Mouse (Mus musculus) limb, embryonic 14.5 days (tissue): ENCODE measurements at regions not wholly inside any gene's neighbourhood (a gene's known extent, or its start where the extent isn't known, plus 50 kb on each side); places are given as distances from the start of the nearest gene placed in this dataset.
A peak's percentile ranks its signal among the peaks of the same experiment; 100 is the strongest.

ENCODE experiments used
- ATAC-seq: fragments of 200-750 bp; cut with Nextera tagmentation; 2 replicates; pipeline ENCODE4 v1.8.0; 2017; ENCODE audit warnings: low read depth, moderate number of reproducible peaks, moderate TSS enrichment; ENCODE audit not compliant: low FRiP score
- DNase-seq: peaks from one replicate; pipeline ENCODE4 v3.0.0-alpha.2; 2015; ENCODE audit warnings: low spot score
- H3K27ac ChIP-seq: fragments of 300-500 bp; sonication (generic); replicated peaks from 2 replicates; pipeline ENCODE4 v1.5.1; 2014; ENCODE audit warnings: low read depth, mild to moderate bottlenecking, low read length, moderate library complexity, mixed read lengths
- H3K27me3 ChIP-seq: fragments of 300-500 bp; sonication (generic); 2 replicates; pipeline ENCODE4 v1.6.1; 2014; ENCODE audit warnings: low read length, mixed read lengths; ENCODE audit not compliant: control insufficient read depth, insufficient read depth
- H3K36me3 ChIP-seq: fragments of 300-500 bp; sonication (generic); 2 replicates; pipeline ENCODE4 v1.6.1; 2014; ENCODE audit warnings: mild to moderate bottlenecking, low read length, moderate library complexity, mixed read lengths; ENCODE audit not compliant: control insufficient read depth, insufficient read depth
- H3K4me1 ChIP-seq: fragments of 300-500 bp; sonication (generic); 2 replicates; pipeline ENCODE4 v1.6.1; 2014; ENCODE audit warnings: antibody characterized with exemption, low read length, mixed read lengths; ENCODE audit not compliant: control insufficient read depth, insufficient read depth
- H3K4me2 ChIP-seq: fragments of 300-500 bp; sonication (generic); replicated peaks from 2 replicates; pipeline ENCODE4 v1.6.1; 2014; ENCODE audit warnings: low read depth, mild to moderate bottlenecking, low read length, moderate library complexity; ENCODE audit not compliant: severe bottlenecking
- H3K4me3 ChIP-seq: fragments of 300-500 bp; sonication (generic); replicated peaks from 2 replicates; pipeline ENCODE4 v1.5.1; 2014; ENCODE audit warnings: low read length
- H3K9ac ChIP-seq: fragments of 300-500 bp; sonication (generic); 2 replicates; pipeline ENCODE4 v1.6.1; 2014; ENCODE audit warnings: mild to moderate bottlenecking, low read depth, low read length, moderate library complexity; ENCODE audit not compliant: severe bottlenecking
- H3K9me3 ChIP-seq: fragments of 300-500 bp; sonication (generic); 2 replicates; pipeline ENCODE4 v1.6.1; 2016; ENCODE audit warnings: low read length; ENCODE audit not compliant: control insufficient read depth
- POLR2A ChIP-seq: fragments of 200-500 bp; IDR thresholded peaks from 2 replicates; pipeline ENCODE4 v1.8.0; 2012; ENCODE audit warnings: inconsistent platforms, mild to moderate bottlenecking, moderate library complexity, borderline replicate concordance; ENCODE audit not compliant: insufficient read depth, insufficient read length; ENCODE audit errors: extremely low read depth
- WGBS: fragments of 180-500 bp; shearing (Covaris S2); extraction: QIAGEN DNeasy Blood & Tissue Kit; methylation state at CpG from one replicate; pipeline ENCODE4 v1.1.7; 2014; 5-methylcytosine and 5-hydroxymethylcytosine counted together

GRCm38 (mm10) chr16:73482176-73482575, 929.4 kb downstream of the Robo2 start:
- H3K4me3 ChIP-seq: no peak overlapping the region
- WGBS: 67% methylated on average over 6 of the region's 6 CpGs

DNA sequence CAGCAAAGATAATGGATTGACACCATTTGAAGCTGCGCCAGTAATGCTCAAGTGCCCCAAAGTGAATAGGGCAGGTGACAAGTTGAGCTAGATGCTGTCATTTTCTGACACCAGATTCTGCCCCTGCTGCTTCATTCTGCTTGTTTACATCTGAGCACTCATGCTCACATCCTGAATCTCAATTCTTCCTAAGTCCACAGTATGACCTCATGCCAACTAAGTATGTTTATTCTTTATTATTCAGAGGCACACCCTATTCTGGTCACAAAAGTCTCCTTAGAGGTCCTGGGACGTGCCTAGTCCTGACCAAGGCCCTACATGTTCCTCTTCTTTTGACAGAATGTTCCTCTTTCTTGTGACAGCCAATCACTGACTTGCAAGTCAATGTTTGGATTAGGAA, 938.1 kb downstream of the Robo2 start:
- 80% methylated on average over 2 of the region's 2 CpGs for WGBS
- no peak for TF ChIP-seq POLR2A
- Histone ChIP-seq H3K36me3 (no peaks in the 10 kb centered on the region), H3K9ac (no peak overlapping the region), H3K4me3 (no peak overlapping the region), H3K4me1 (no peaks in the 10 kb centered on the region), H3K4me2 (no peak overlapping the region), H3K27me3 (no peaks in the 10 kb centered on the region), H3K27ac (no peak overlapping the region), H3K9me3 (no peaks in the 10 kb centered on the region)
- no peak for DNase-seq
- ATAC-seq: no peak

More at GRCm38 (mm10) chr16:73482176-73482575, 929.4 kb downstream of the Robo2 start:
- DNase-seq: no peak
- no peak for TF ChIP-seq POLR2A
- Histone ChIP-seq H3K36me3 (no peaks in the 10 kb centered on the region), H3K4me2 (no peak overlapping the region), H3K9ac (no peak overlapping the region), H3K27me3 (no peaks in the 10 kb centered on the region), H3K9me3 (no peaks in the 10 kb centered on the region), H3K4me1 (no peaks in the 10 kb centered on the region), H3K27ac (no peak overlapping the region)
- ATAC-seq: no peak

GRCm38 (mm10) chr16:73471547-73471946, 940.1 kb downstream of the Robo2 start:
- Histone ChIP-seq H3K4me2 (no peak overlapping the region), H3K9ac (no peak overlapping the region), H3K27ac (no peak overlapping the region), H3K4me3 (no peak overlapping the region), H3K27me3 (no peaks in the 10 kb centered on the region), H3K36me3 (no peaks in the 10 kb centered on the region), H3K9me3 (no peaks in the 10 kb centered on the region), H3K4me1 (no peaks in the 10 kb centered on the region)
- 78% methylated on average over 5 of the region's 5 CpGs for WGBS
- no peak for TF ChIP-seq POLR2A
- DNase-seq (peak; percentile 20), ATAC-seq (no peak)

- DNase-seq (no peak), ATAC-seq (no peak)
- Histone ChIP-seq H3K4me1 (no peaks in the 10 kb centered on the region), H3K27ac (no peak overlapping the region), H3K4me2 (no peak overlapping the region), H3K27me3 (no peaks in the 10 kb centered on the region), H3K36me3 (no peaks in the 10 kb centered on the region), H3K9me3 (no peaks in the 10 kb centered on the region), H3K9ac (no peak overlapping the region), H3K4me3 (no peak overlapping the region)
- WGBS: 47% methylated on average over 4 of the region's 4 CpGs
- TF ChIP-seq POLR2A: no peak
Observed at GRCm38 (mm10) chr16:73470535-73470934, 941.1 kb downstream of the Robo2 start.

GRCm38 (mm10) chr16:73466296-73466695, 945.3 kb downstream of the Robo2 start:
- DNase-seq (no peak), ATAC-seq (no peak)
- H3K9me3 ChIP-seq: no peaks in the 10 kb centered on the region
- H3K4me1 ChIP-seq: no peaks in the 10 kb centered on the region
- H3K27me3 ChIP-seq: no peaks in the 10 kb centered on the region
- H3K36me3 ChIP-seq: no peaks in the 10 kb centered on the region
- H3K4me2 ChIP-seq: no peak overlapping the region
- H3K27ac ChIP-seq: no peak overlapping the region
- 72% methylated on average over 6 of the region's 6 CpGs for WGBS
- no peak overlapping the region for H3K4me3 ChIP-seq
- H3K9ac ChIP-seq: no peak overlapping the region
- no peak for TF ChIP-seq POLR2A

- Histone ChIP-seq H3K27me3 (no peaks in the 10 kb centered on the region), H3K36me3 (no peaks in the 10 kb centered on the region), H3K4me3 (no peak overlapping the region), H3K4me1 (no peaks in the 10 kb centered on the region), H3K9me3 (no peaks in the 10 kb centered on the region), H3K27ac (no peak overlapping the region), H3K9ac (no peak overlapping the region), H3K4me2 (no peak overlapping the region)
- 80% methylated on average over 4 of the region's 4 CpGs for WGBS
- DNase-seq (no peak), ATAC-seq (no peak)
- no peak for TF ChIP-seq POLR2A
Observed at GRCm38 (mm10) chr16:73462516-73462915, 949.1 kb downstream of the Robo2 start.
